In genomic region chr17:80825518-80825901, GRCm38 (mm10) we compare ENCODE assay signal across 7 mouse cellular contexts.
DNase-seq lines count a peak whose midpoint lies in the region; ATAC-seq and TF ChIP-seq lines count a peak whose summit lies in the region.

No protein-coding gene starts in this region.

- 10% methylated on average over 10 of the region's 10 CpGs for WGBS in lung, embryonic 14.5 days
- WGBS in heart, adult 2 months: 20% methylated on average over 10 of the region's 10 CpGs
- 9% methylated on average over 10 of the region's 10 CpGs for WGBS in kidney, embryonic 15.5 days
- 48% methylated on average over 10 of the region's 10 CpGs for WGBS in neural tube, embryonic 14.5 days

- no peak overlapping the region for H3K9ac ChIP-seq in lung, embryonic 14.5 days
- H3K9ac ChIP-seq in heart, adult 2 months (ENCODE audit: low read depth, low read length): peak overlapping the region; percentile 4; the same call in 1 of the 2 replicates
- no peak overlapping the region for H3K9ac ChIP-seq in kidney, embryonic 15.5 days
- H3K9ac ChIP-seq in neural tube, embryonic 14.5 days (replicated peaks; ENCODE audit: low read depth, low read length): no peak overlapping the region

- peak; percentile 92 for ATAC-seq in lung, embryonic 14.5 days (ENCODE audit: insufficient read depth)
- ATAC-seq in kidney, embryonic 15.5 days (replicated peaks; ENCODE audit: low FRiP score): peak; percentile 88
- ATAC-seq in neural tube, embryonic 14.5 days (ENCODE audit: low read depth): peak; percentile 44; the same call in 1 of the 2 replicates

- H3K36me3 ChIP-seq in lung, embryonic 14.5 days (ENCODE audit: insufficient read depth): no peaks in the 10 kb centered on the region
- H3K36me3 ChIP-seq in heart, adult 2 months (ENCODE audit: control insufficient read depth, insufficient read depth, low read length): no peaks in the 10 kb centered on the region
- H3K36me3 ChIP-seq in kidney, embryonic 15.5 days: no peaks in the 10 kb centered on the region
- no peaks in the 10 kb centered on the region for H3K36me3 ChIP-seq in neural tube, embryonic 14.5 days (ENCODE audit: control insufficient read depth, insufficient read depth, low read length)

- no peak for TF ChIP-seq POLR2A in heart, adult 2 months (IDR thresholded peaks at IDR 0.05; ENCODE audit: insufficient read depth, low read depth, low read length)

- intact Hi-C loops in heart, adult 2 months (cut with DNase I): loop anchor here (5.0 kb wide), 3 partner anchors 98 to 157 kb away; partner anchors contain the start of gene Map4k3

- H3K79me2 ChIP-seq in heart, adult 2 months (replicated peaks; ENCODE audit: control insufficient read depth, insufficient read depth, low read length): no peaks in the 10 kb centered on the region

- H3K4me1 ChIP-seq in lung, embryonic 14.5 days (ENCODE audit: insufficient read depth): peaks cover 23% of the 10 kb centered on the region
- H3K4me1 ChIP-seq in heart, adult 2 months (ENCODE audit: control insufficient read depth, insufficient read depth, low read length): peaks cover 8% of the 10 kb centered on the region
- H3K4me1 ChIP-seq in kidney, embryonic 15.5 days: peaks cover 31% of the 10 kb centered on the region
- H3K4me1 ChIP-seq in neural tube, embryonic 14.5 days (ENCODE audit: control insufficient read depth, insufficient read depth, low read length): peaks cover 9% of the 10 kb centered on the region; the same call in 1 of the 2 replicates

- H3K4me2 ChIP-seq in lung, embryonic 14.5 days: peak overlapping the region; percentile 29
- H3K4me2 ChIP-seq in kidney, embryonic 15.5 days: peak overlapping the region; percentile 41
- no peak overlapping the region for H3K4me2 ChIP-seq in neural tube, embryonic 14.5 days (ENCODE audit: low read depth, low read length)

- TF ChIP-seq EP300 in heart, adult 2 months (IDR thresholded peaks at IDR 0.05; ENCODE audit: insufficient read depth, low read depth, low read length): no peak

- no peaks in the 10 kb centered on the region for H3K9me3 ChIP-seq in lung, embryonic 14.5 days (ENCODE audit: low read depth, low read length)
- no peaks in the 10 kb centered on the region for H3K9me3 ChIP-seq in kidney, embryonic 15.5 days (replicated peaks)
- H3K9me3 ChIP-seq in neural tube, embryonic 14.5 days (ENCODE audit: control insufficient read depth, low read length): no peaks in the 10 kb centered on the region

- no peaks in the 10 kb centered on the region for H3K27me3 ChIP-seq in lung, embryonic 14.5 days (ENCODE audit: insufficient read depth, low read length)
- no peaks in the 10 kb centered on the region for H3K27me3 ChIP-seq in heart, adult 2 months (ENCODE audit: control insufficient read depth, insufficient read depth, low read length)
- H3K27me3 ChIP-seq in kidney, embryonic 15.5 days: no peaks in the 10 kb centered on the region
- no peaks in the 10 kb centered on the region for H3K27me3 ChIP-seq in neural tube, embryonic 14.5 days (ENCODE audit: control insufficient read depth, insufficient read depth, low read length)

- DNase-seq in lung, embryonic 14.5 days: peak; percentile 88
- DNase-seq in lung, postnatal 25 days (ENCODE audit: low spot score): no peak
- DNase-seq in heart, adult 2 months: peak; percentile 35 to 47
- DNase-seq in Muller cell, postnatal 12 days (ENCODE audit: inconsistent ontology term): no peak
- DNase-seq in spleen, adult 12 weeks (ENCODE audit: low spot score): no peak

- peak overlapping the region; percentile 96 for H3K27ac ChIP-seq in lung, embryonic 14.5 days (ENCODE audit: low read depth)
- H3K27ac ChIP-seq in heart, adult 2 months: peak overlapping the region; percentile 77
- peak overlapping the region; percentile 93 for H3K27ac ChIP-seq in kidney, embryonic 15.5 days
- H3K27ac ChIP-seq in neural tube, embryonic 14.5 days (ENCODE audit: low read depth, low read length): no peak overlapping the region

- no peak for TF ChIP-seq CTCF in lung, embryonic 14.5 days (IDR thresholded peaks at IDR 0.05; ENCODE audit: low read depth)
- no peak for TF ChIP-seq CTCF in heart, adult 2 months (IDR thresholded peaks at IDR 0.05)

- no peak overlapping the region for H3K4me3 ChIP-seq in lung, embryonic 14.5 days (ENCODE audit: low read depth, low read length)
- H3K4me3 ChIP-seq in heart, adult 2 months: no peak overlapping the region
- peak overlapping the region; percentile 4; the same call in 1 of the 2 replicates for H3K4me3 ChIP-seq in kidney, embryonic 15.5 days (replicated peaks)
- H3K4me3 ChIP-seq in neural tube, embryonic 14.5 days (ENCODE audit: low read depth, low read length): no peak overlapping the region

Comparison
In these comparisons a context has a peak if more than half of its experiments do, and no peak if none do; other contexts are left out.
1. DNase-seq: peak in lung, embryonic 14.5 days (single experiment) and heart, adult 2 months (2 of 2); none in lung, postnatal 25 days (single experiment), Muller cell, postnatal 12 days (single experiment) and spleen, adult 12 weeks (single experiment).
2. Peak in every context shown above with its lines, with median percentiles within 50 percentile points of each other: ATAC-seq.